Mouse (Mus musculus): ENCODE measurements around the gene Kazald1. TPM values are rescaled to one million over a fixed set of nuclear protein-coding genes. Genes with fewer than 3 reads are reported as not detected.

Kazald1 gene
- polyA plus RNA-seq, 1 experiment from 2014 or later, result 0.86 TPM

GRCm38 (mm10) chr19:45081841-45082550 lies 7.0 kb downstream of the Kazald1 start:
- Histone ChIP-seq H3K4me2 (no peak overlapping the region), H3K27ac (no peak overlapping the region), H3K36me3 (replicated peaks) (no peaks in the 10 kb centered on the region), H3K4me3 (replicated peaks) (no peak overlapping the region), H3K9ac (no peak overlapping the region), H3K4me1 (peaks cover 25% of the 10 kb centered on the region), H3K27me3 (peaks cover 99% of the 10 kb centered on the region), H3K9me3 (no peaks in the 10 kb centered on the region)
- ATAC-seq (ENCODE audit: low FRiP score), result no peak
- 13% methylated on average over 11 of the region's 11 CpGs for WGBS

- 40% methylated on average over 11 of the region's 11 CpGs for WGBS
- no peak overlapping the region for H3K4me2 ChIP-seq
- H3K9ac ChIP-seq, result no peak overlapping the region
- H3K4me3 ChIP-seq (replicated peaks), result no peak overlapping the region
- no peaks in the 10 kb centered on the region for H3K4me1 ChIP-seq
- H3K27ac ChIP-seq, result no peak overlapping the region
- ATAC-seq (ENCODE audit: low FRiP score), result no peak
- H3K36me3 ChIP-seq (replicated peaks), result no peaks in the 10 kb centered on the region
- no peaks in the 10 kb centered on the region for H3K9me3 ChIP-seq
- peaks cover 19% of the 10 kb centered on the region for H3K27me3 ChIP-seq
These were observed 22.8 kb downstream of the Kazald1 start for GRCm38 (mm10) chr19:45097868-45098267.

DNA sequence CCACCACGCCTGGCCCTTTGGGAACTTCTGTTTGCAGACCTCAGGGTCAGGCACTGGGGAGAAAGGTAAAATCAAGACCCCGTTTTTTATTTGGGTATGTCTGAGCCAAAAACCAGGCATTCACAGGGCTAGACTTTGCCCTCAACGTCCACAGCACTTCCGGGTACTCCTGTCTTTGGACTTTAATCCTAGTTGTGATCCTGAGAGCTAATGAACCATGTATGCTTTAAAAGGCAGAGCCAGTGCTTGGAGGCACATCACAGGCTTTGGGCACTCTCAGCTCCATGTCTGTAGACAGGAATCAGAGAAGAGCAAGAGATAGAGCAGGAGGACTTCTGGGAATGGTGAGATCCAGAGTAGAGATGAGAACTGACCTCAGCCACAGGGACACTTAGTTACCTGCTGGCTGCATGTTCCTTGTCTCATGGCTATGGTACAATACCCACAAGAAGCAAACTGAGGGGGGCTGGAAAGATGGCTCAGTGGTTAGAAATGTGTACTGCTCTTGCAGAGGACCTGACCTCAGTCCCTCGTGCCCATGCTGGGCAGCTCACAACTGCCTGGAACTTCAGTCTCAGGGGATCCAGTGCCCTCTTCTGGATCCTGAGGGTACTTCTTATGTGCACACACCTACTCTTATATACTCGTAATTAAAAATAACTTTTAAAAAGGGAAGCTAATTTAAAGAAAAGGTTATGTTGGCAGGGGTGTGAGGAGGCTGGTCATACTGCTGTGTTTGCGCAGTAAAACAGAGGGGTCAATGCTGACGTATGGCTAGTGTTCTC lies 25.6 kb downstream of the Kazald1 start:
- Histone ChIP-seq H3K4me1 (no peaks in the 10 kb centered on the region), H3K9me3 (no peaks in the 10 kb centered on the region), H3K27me3 (peaks cover 43% of the 10 kb centered on the region), H3K36me3 (replicated peaks) (no peaks in the 10 kb centered on the region), H3K4me2 (no peak overlapping the region), H3K4me3 (replicated peaks) (no peak overlapping the region), H3K27ac (no peak overlapping the region), H3K9ac (no peak overlapping the region)
- ATAC-seq (ENCODE audit: low FRiP score), result no peak
- WGBS, result 73% methylated on average over 8 of the region's 8 CpGs

GRCm38 (mm10) chr19:45105591-45105990 lies 30.6 kb downstream of the Kazald1 start:
- Histone ChIP-seq H3K4me3 (replicated peaks) (no peak overlapping the region), H3K4me1 (no peaks in the 10 kb centered on the region), H3K36me3 (replicated peaks) (no peaks in the 10 kb centered on the region), H3K4me2 (no peak overlapping the region), H3K9ac (no peak overlapping the region), H3K9me3 (no peaks in the 10 kb centered on the region), H3K27ac (no peak overlapping the region), H3K27me3 (peaks cover 43% of the 10 kb centered on the region)
- 45% methylated on average over 1 of the region's 1 CpGs for WGBS
- ATAC-seq (ENCODE audit: low FRiP score), result no peak

DNA sequence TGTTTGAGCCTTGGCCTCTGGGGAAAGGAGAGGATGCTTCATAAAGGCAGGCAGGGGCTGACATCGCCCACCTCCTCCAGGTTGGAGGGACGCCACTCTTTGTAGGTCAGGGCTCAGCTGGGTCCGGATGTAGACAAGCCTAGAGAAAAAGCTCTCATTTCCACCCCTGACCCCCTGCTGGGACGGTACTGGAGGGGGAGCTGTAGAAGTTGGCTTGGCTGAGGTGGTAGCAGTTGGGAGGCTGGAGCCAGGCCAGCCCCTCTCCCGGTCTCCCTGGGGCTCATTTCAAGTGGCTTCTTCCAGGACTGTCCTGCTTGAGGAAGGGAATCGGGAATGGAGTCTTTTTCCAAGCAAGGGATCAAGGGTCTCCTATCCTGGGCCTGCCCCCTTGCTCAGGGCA lies 31.6 kb downstream of the Kazald1 start:
- ATAC-seq (ENCODE audit: low FRiP score), result no peak
- Histone ChIP-seq H3K9me3 (no peaks in the 10 kb centered on the region), H3K4me3 (replicated peaks) (no peak overlapping the region), H3K4me1 (no peaks in the 10 kb centered on the region), H3K36me3 (replicated peaks) (no peaks in the 10 kb centered on the region), H3K9ac (no peak overlapping the region), H3K27ac (no peak overlapping the region), H3K27me3 (peaks cover 44% of the 10 kb centered on the region), H3K4me2 (no peak overlapping the region)
- 47% methylated on average over 6 of the region's 6 CpGs for WGBS

GRCm38 (mm10) chr19:45110681-45111080 lies 35.6 kb downstream of the Kazald1 start:
- Histone ChIP-seq H3K36me3 (replicated peaks) (no peaks in the 10 kb centered on the region), H3K27ac (no peak overlapping the region), H3K9me3 (no peaks in the 10 kb centered on the region), H3K4me1 (peaks cover 12% of the 10 kb centered on the region), H3K27me3 (peaks cover 40% of the 10 kb centered on the region), H3K4me2 (no peak overlapping the region), H3K9ac (no peak overlapping the region), H3K4me3 (replicated peaks) (no peak overlapping the region)
- ATAC-seq (ENCODE audit: low FRiP score), result no peak
- 79% methylated on average over 8 of the region's 8 CpGs for WGBS

DNA sequence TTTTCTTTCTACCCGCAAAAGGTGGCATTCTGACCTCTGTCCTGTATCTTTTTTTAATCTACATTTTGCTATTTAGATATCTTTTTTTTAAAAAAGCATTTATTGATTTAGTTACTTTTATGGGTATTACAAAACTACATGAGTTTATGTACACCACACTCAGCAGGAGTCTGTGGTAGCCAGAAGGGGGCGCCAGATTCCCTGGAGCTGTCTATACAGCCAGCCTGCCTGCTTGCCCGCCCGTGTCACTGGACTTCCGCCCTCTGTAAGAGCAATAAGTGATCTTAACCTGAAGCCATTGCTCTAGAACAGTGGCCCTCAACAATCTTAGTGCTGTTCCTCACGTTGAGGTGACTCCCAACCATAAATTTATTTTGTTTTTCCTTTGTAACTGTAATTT lies 37.4 kb downstream of the Kazald1 start:
- WGBS, result 83% methylated on average over 6 of the region's 6 CpGs
- H3K27me3 ChIP-seq, result peaks cover 43% of the 10 kb centered on the region

DNA sequence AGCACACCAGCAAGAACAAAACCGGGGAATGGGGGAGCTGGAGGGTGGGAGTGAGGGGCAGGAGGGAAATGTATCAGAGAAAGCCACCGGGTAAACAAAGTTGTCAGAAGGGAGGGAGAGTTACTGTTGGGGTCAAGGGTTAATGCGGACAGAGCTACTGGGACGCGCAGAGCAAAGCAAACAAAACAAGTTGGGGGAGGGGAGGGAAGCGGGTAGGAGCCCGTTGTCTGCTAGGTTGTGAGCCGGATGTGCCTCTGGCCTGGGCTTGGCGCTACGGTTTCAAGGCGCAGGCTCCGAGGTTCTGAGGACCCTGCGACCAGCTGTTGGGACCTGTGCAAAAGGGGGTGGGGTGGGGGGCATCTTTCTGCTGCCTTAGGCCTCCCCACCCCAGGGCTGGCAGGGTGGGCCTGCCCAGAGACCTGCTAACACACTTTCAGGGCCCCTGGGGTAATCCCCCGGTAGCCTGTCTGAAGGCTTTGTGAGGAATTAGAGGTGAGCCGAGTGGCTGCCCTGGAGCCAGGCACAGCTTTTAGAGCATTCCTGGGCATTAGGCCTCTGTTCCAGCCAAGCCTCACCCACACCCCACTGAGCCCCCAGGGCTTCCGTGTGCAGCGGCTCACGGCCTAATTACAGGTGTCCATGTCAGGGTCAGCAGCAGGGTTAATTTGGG lies 38.9 kb downstream of the Kazald1 start:
- Histone ChIP-seq H3K9me3 (no peaks in the 10 kb centered on the region), H3K9ac (0 out of 2 replicates have a peak overlapping the region, but pooled peaks have one; percentile 17), H3K27me3 (peaks cover 57% of the 10 kb centered on the region), H3K36me3 (replicated peaks) (no peaks in the 10 kb centered on the region), H3K4me2 (peak overlapping the region; percentile 13; the same call in 1 of the 2 replicates), H3K4me1 (peaks cover 12% of the 10 kb centered on the region), H3K27ac (no peak overlapping the region), H3K4me3 (replicated peaks) (no peak overlapping the region)
- ATAC-seq (ENCODE audit: low FRiP score), result 0 out of 2 replicates have a peak, but pooled peaks have one; percentile 14
- WGBS, result under 1% methylated on average over 18 of the region's 18 CpGs

More for the DNA sequence above, 37.4 kb downstream of the Kazald1 start:
- H3K36me3 ChIP-seq (replicated peaks), result no peaks in the 10 kb centered on the region
- no peak overlapping the region for H3K4me3 ChIP-seq (replicated peaks)
- no peaks in the 10 kb centered on the region for H3K9me3 ChIP-seq
- peaks cover 12% of the 10 kb centered on the region for H3K4me1 ChIP-seq
- no peak overlapping the region for H3K9ac ChIP-seq
- no peak overlapping the region for H3K27ac ChIP-seq
- no peak for ATAC-seq (ENCODE audit: low FRiP score)
- H3K4me2 ChIP-seq, result no peak overlapping the region

GRCm38 (mm10) chr19:45114772-45115171 lies 39.7 kb downstream of the Kazald1 start:
- H3K36me3 ChIP-seq (replicated peaks), result no peaks in the 10 kb centered on the region
- WGBS, result 21% methylated on average over 3 of the region's 3 CpGs
- H3K4me2 ChIP-seq, result no peak overlapping the region
- H3K9me3 ChIP-seq, result no peaks in the 10 kb centered on the region
- H3K27me3 ChIP-seq, result peaks cover 58% of the 10 kb centered on the region
- H3K4me1 ChIP-seq, result peaks cover 12% of the 10 kb centered on the region
- ATAC-seq (ENCODE audit: low FRiP score), result no peak
- no peak overlapping the region for H3K9ac ChIP-seq
- H3K4me3 ChIP-seq (replicated peaks), result no peak overlapping the region
- no peak overlapping the region for H3K27ac ChIP-seq

DNA sequence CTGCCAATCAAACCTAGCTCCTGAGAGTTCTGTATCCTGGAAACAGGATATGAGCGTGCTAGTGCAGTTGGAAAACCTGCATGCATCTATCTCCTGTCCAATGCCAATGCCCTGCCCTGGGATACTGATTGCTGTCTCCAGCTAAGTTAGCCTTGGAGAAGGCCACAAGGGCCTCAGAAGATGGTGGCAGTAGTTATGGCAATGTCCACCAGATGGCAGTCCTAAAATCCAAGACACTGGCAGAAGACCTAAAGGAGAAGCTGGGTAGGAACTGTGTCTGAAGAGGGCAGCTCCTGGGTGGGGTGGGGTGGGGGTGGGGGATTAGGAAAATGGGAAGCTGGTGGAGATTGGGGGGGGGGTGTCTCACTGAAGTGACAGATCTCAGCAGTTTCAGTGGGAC lies 41.8 kb downstream of the Kazald1 start:
- ATAC-seq (ENCODE audit: low FRiP score), result no peak
- Histone ChIP-seq H3K36me3 (replicated peaks) (no peaks in the 10 kb centered on the region), H3K4me1 (peaks cover 12% of the 10 kb centered on the region), H3K27me3 (peaks cover 68% of the 10 kb centered on the region), H3K4me2 (no peak overlapping the region), H3K4me3 (replicated peaks) (no peak overlapping the region), H3K27ac (no peak overlapping the region), H3K9ac (no peak overlapping the region), H3K9me3 (no peaks in the 10 kb centered on the region)
- WGBS, result 85% methylated on average over 1 of the region's 1 CpGs
